Mouse (Mus musculus) T-helper 2 cell (primary cell): ENCODE results near the gene Pms1.
"Not testable (repeated sequence)": the region's sequence is repeated elsewhere in the genome, so short reads cannot be mapped to it uniquely, and the experiment has no call there.

Experiments used
- in situ Hi-C: fragments of 300-600 bp; cut with MboI, MseI; formaldehyde crosslinking; loops from one replicate; pipeline ENCODE4 v1.15.1; 2025; ENCODE audit warnings: high pct_unique_total_duplicates

Pms1 gene

DNA sequence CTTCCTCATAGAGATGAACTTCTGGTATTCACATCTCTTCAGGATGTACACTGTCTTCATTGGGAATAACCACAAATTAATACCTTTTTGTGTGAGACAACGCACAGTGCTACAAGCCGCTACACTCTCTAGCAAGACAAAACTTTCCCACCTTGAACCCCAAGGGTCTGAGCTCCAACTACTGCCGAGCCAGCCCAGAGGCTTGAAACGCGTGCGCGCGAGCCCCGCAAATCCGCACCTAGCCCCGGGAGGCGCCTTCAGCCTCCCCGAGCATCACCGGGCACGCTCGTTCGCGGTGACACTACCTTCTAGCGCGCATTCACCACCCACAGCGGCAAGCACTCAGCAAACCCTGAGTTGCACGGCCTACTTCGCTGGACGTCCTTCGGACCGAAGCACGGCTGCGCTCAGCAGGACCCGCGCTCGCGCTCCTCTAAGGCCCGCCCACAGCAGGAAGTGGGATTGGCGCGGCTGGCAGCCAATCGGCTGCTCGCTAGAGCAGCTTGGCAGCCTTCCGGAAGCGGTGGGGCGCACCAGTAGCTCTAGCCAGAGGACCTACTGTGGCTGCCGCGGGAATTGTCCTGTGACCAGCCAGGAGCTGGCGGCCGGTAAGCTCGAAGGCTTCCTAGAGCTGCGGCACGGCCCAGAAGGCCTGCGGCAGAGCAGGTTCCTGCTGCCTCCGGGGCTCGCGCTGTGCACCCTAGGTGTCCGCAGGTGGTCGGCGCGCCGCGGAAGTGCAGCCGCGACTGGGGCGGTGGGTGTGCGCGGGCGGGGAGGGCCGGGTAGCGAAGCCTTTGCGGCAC lies at the start of gene Pms1, which contains the start of the genes Ormdl1 and Gm28778:
Pms1 (minus strand) TSS at position 438 of the 803 bp plus-strand sequence.
Ormdl1 (plus strand) TSS at position 515 of the 803 bp plus-strand sequence.
Gm28778 (plus strand) TSS at position 531 of the 803 bp plus-strand sequence.
- in situ Hi-C loops: loop anchor here (10.0 kb wide), 1 partner anchor 452 kb away; the partner anchor contains the start of gene Hibch

GRCm38 (mm10) chr1:53341071-53341470 lies 44.3 kb upstream of the Pms1 start:
- in situ Hi-C loops: no loop called here

DNA sequence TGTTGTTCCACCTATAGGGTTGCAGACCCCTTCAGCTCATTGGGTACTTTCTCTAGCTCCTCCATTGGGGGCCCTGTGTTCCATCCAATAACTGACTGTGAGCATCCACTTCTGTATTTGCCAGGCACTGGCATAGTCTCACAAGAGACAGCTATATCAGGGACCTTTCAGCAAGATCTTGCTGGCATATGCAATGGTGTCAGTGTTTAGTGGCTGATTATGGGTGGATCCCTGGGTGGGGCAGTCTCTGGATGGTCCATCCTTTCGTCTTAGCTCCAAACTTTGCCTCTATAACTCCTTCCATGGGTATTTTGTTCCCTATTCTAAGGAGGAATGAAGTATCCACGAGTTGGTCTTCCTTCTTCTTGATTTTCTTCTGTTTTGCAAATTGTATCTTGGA lies 40.6 kb upstream of the Pms1 start:
- in situ Hi-C loops: not testable (repeated sequence)

- in situ Hi-C loops: no loop called here
Observed at GRCm38 (mm10) chr1:53335465-53335864, 38.6 kb upstream of the Pms1 start.

DNA sequence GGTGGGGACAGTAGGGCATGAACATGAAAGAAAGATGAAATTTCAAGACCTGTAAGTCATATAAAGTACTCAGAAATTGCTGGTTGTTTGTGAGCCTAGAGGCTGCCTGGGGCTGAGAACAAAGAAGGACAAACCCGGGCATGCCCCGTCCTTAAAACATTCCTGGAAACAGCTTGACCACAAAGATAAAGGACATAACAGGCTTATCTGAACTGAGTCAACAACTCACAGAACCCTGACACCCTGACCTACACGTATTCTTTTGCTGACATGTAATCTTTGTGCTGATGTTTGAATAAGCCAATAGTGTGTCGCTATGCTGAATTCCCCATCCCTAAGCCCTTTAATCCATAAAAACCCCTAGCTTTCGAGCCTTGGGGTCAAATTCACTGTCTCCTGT lies 36.7 kb upstream of the Pms1 start:
- in situ Hi-C loops: not testable (repeated sequence)

- in situ Hi-C loops: no loop called here
Observed at GRCm38 (mm10) chr1:53324827-53325494, 28.1 kb upstream of the Pms1 start.

GRCm38 (mm10) chr1:53324277-53324676 lies 27.5 kb upstream of the Pms1 start:
- in situ Hi-C loops: no loop called here

GRCm38 (mm10) chr1:53323254-53323653 lies 26.4 kb upstream of the Pms1 start:
- in situ Hi-C loops: no loop called here

DNA sequence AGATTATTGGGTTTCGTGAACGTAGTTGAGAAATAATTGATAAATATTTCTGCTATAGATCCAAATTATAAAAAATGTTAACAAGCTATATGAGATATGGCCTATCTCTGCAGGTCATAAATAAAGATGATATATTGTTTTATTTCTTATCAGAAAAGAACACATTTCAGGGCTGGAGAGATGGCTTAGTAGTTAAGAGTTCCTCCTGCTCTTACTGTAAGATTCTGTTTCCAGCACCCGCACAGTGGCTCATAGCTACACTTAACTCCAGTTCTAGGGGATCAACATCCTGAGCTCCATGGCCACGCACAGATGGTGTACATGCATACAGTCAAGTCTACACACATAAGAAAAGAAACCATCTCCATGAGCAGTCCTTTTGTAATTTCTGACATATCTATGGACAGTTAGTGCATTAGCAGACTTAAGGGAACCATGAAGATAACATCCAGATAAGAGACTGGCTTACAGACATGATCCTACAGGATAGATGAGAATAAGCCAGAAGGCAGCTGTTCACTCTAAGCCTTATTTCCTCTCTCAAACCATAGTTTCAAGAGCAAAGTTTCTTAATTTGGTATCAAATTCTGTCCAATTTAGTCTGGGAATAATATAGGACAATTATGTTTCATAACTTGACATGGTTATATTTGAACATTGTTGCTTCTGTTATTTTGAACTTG lies 25.0 kb upstream of the Pms1 start:
- in situ Hi-C loops: no loop called here

GRCm38 (mm10) chr1:53312989-53313967 lies 16.5 kb upstream of the Pms1 start, which contains the start of gene Osgepl1:
TSS of gene Osgepl1 (plus strand) at chr1:53313624.
- in situ Hi-C loops: no loop called here

- in situ Hi-C loops: no loop called here
Observed at GRCm38 (mm10) chr1:53300506-53300905, 3.7 kb upstream of the Pms1 start.

- in situ Hi-C loops: loop anchor here (10.0 kb wide), 1 partner anchor 446 kb away; the partner anchor contains the start of gene Hibch
Observed at GRCm38 (mm10) chr1:53291197-53291596, 5.6 kb downstream of the Pms1 start.

DNA sequence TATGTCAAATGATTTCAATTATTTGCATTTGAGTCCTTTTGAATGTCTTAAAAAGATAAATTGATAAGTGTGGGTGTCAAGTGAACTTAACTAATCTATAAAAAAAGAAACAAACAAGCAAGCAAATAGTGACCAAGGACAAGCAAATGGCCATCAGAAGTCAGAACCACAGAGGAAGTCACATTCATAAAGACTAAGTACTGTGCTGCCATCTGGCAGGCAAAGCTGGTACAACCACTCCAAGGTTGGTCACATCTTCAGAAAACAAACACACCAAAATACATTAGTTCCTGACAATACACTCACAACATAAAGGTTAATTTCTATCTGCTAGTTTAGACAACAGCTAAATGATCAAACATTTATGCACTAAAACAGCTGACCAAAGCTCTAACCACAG lies 24.2 kb downstream of the Pms1 start:
- in situ Hi-C loops: no loop called here

GRCm38 (mm10) chr1:53269901-53270300 lies 26.9 kb downstream of the Pms1 start:
- in situ Hi-C loops: no loop called here

DNA sequence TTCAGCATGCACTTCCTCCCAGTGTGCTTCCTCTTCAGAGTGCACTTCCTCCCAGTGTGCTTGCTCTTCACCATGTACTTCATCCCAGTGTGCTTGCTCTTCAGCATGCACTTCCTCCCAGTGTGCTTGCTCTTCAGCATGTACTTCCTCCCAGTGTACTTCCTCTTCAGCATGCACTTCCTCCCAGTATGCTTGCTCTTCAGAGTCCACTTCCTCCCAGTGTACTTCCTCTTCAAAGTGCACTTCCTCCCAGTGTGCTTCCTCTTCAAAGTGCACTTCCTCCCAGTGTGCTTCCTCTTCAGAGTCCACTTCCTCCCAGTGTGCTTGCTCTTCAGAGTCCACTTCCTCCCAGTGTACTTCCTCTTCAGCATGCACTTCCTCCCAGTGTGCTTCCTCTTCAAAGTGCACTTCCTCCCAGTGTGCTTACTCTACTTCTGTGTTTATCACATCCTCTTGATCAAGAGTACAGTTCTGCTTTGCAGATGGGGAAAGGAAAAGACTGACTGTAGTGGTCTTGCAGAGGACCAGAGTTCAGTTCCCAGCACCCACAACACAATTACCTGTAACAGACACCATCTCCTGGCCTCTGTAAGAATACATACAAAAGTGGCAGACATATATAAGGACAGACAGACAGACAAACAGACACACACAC lies 31.7 kb downstream of the Pms1 start:
- in situ Hi-C loops: not testable (repeated sequence)

DNA sequence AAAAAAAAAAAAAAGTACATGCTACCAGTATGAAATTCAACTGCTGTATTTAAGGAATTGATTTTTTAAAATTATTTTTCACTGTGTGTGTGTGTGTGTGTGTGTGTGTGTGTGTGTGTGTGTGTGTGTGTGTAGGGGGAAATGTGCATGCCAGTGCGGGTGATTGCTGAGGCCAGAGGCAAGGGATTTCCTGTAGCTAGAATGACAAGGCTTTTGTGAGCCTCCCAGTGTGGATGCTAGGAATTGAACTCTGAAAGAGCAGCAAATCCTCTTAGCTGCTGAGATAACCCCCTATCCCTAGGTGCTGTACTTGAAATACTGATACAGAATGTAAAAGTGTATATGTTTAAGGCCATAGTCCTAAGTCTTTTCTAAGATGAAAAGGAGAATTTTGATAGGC lies 70.8 kb downstream of the Pms1 start:
- in situ Hi-C loops: no loop called here

- in situ Hi-C loops: no loop called here
Observed at GRCm38 (mm10) chr1:53225616-53226015, 71.2 kb downstream of the Pms1 start.

DNA sequence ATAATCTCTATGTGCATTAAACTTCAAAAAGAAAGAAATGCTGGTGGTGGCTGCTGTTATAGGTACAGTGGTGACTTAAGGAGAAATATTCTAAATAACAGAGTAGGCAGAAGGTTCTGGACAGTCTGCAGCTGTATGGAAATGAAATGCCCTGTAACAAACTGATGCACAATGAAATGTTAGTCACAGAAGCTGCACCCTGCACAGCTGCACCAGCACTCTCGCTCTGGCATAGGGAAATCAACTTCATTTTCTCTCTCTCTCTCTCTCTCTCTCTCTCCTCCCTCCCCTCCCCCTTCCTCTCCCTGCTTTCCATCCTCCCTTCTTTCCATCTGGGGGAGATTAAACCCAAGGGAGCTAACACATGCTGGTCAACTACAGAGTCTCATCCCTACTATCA lies 72.0 kb downstream of the Pms1 start:
- in situ Hi-C loops: no loop called here

GRCm38 (mm10) chr1:53210136-53210535 lies 86.7 kb downstream of the Pms1 start:
- in situ Hi-C loops: no loop called here

DNA sequence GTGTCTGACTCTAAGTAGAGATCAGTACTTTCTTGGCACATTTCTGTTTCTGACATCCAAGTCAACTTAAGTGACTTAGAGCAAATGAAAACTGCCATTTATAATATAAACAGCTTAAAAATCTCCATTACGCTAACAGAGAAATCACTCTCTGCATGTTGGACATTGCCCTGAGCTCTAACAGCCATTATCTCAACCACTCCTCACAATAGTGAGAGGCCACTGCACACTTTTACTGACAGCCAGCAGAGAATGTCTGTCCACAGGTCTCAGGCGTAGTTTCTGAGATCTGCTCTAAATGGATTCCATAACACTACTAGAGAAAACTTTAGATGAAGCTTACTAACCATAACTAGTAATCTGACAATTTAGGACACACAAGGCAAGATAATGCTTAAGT lies 92.9 kb downstream of the Pms1 start:
- in situ Hi-C loops: no loop called here
